29 mouse cellular contexts compared by ENCODE assay signal in the genomic region with DNA sequence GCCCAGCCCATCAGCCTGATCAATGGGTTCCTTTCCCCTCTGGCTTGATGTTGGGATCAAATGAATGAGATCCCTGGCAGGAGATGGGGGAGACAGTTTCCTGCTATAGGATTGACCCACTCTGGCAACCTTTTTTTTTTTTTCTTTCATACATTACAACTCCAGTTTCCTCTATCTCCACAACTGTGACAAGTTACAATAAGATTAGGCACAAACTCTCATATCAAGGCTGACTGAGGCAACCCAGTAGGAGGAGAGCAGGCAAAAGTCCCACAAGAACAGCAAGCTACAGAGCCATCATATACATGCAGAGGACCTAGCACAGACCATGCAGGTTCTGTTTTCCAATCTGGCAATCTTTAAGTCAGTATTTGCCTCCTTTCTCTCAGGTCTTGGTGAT.
"Had no signal": no experiment of that assay in that cellular context is flagged by ENCODE, and none has a peak within 500 bp of the region (broad histone marks: within the 10 kb centered on the region; RNA-seq: fewer than 3 reads in every experiment).

No protein-coding gene starts in this region.

- H3K4me1 ChIP-seq: limb, embryonic 10.5 days; limb, embryonic 12.5 days; limb, embryonic 13.5 days; limb, embryonic 15.5 days; midbrain, embryonic 10.5 days; midbrain, embryonic 12.5 days; midbrain, embryonic 13.5 days; midbrain, embryonic 15.5 days; neural tube, embryonic 12.5 days had no signal

- DNase-seq: left cerebral cortex, postnatal 4 days; liver; liver, embryonic 13.5 days; liver, postnatal 0 days; lung, adult 18-20 months; lung, adult 2 months; lung, embryonic 14.5 days; lung, postnatal 10 days; lung, postnatal 14 days; lung, postnatal 4 days; midbrain, embryonic 14.5 days had no signal

- H3K27me3 ChIP-seq: limb, embryonic 12.5 days; limb, embryonic 13.5 days; limb, embryonic 15.5 days; liver, embryonic 13.5 days; liver, embryonic 15.5 days; lung, embryonic 15.5 days; midbrain, embryonic 12.5 days; midbrain, embryonic 13.5 days; midbrain, embryonic 15.5 days; neural tube, embryonic 12.5 days had no signal

- H3K9ac ChIP-seq: limb, embryonic 12.5 days; limb, embryonic 13.5 days; limb, embryonic 15.5 days; liver, embryonic 13.5 days; liver, embryonic 14.5 days; liver, embryonic 15.5 days; liver, postnatal 0 days; lung, embryonic 14.5 days; lung, embryonic 15.5 days; midbrain, embryonic 12.5 days; midbrain, embryonic 13.5 days; midbrain, embryonic 15.5 days; neural tube, embryonic 12.5 days had no signal

- H3K4me2 ChIP-seq: limb, embryonic 12.5 days; limb, embryonic 13.5 days; limb, embryonic 15.5 days; liver, embryonic 13.5 days; liver, embryonic 15.5 days; lung, embryonic 14.5 days; lung, embryonic 15.5 days; midbrain, embryonic 11.5 days; midbrain, embryonic 12.5 days; midbrain, embryonic 13.5 days; midbrain, embryonic 15.5 days; neural tube, embryonic 12.5 days had no signal

- H3K27ac ChIP-seq: left cerebral cortex, adult 2 months; limb, embryonic 10.5 days; limb, embryonic 12.5 days; limb, embryonic 13.5 days; limb, embryonic 15.5 days; liver, embryonic 13.5 days; liver, embryonic 14.5 days; liver, embryonic 15.5 days; macrophage; midbrain, embryonic 10.5 days; midbrain, embryonic 12.5 days; midbrain, embryonic 13.5 days; midbrain, embryonic 15.5 days; neural tube, embryonic 12.5 days had no signal

- ATAC-seq: liver, postnatal 0 days; midbrain, embryonic 13.5 days; midbrain, embryonic 15.5 days; midbrain, embryonic 16.5 days had no signal

- H3K36me3 ChIP-seq: limb, embryonic 10.5 days; limb, embryonic 12.5 days; limb, embryonic 13.5 days; limb, embryonic 15.5 days; liver, embryonic 13.5 days; liver, embryonic 15.5 days; lung, embryonic 15.5 days; midbrain, embryonic 10.5 days; midbrain, embryonic 12.5 days; midbrain, embryonic 13.5 days; midbrain, embryonic 15.5 days; neural tube, embryonic 12.5 days had no signal

- H3K9me3 ChIP-seq: limb, embryonic 10.5 days; limb, embryonic 12.5 days; limb, embryonic 13.5 days; limb, embryonic 15.5 days; liver, embryonic 13.5 days; liver, embryonic 15.5 days; lung, embryonic 15.5 days; megakaryocyte, embryonic 14.5 days; midbrain, embryonic 10.5 days; midbrain, embryonic 12.5 days; midbrain, embryonic 13.5 days; midbrain, embryonic 15.5 days; neural tube, embryonic 12.5 days had no signal

- H3K4me3 ChIP-seq: left cerebral cortex, adult 2 months; limb, embryonic 10.5 days; limb, embryonic 12.5 days; limb, embryonic 13.5 days; limb, embryonic 15.5 days; liver, embryonic 13.5 days; liver, embryonic 15.5 days; lung, embryonic 15.5 days; midbrain, embryonic 10.5 days; midbrain, embryonic 12.5 days; midbrain, embryonic 13.5 days; midbrain, embryonic 15.5 days; myocyte; neural tube, embryonic 12.5 days had no signal
